Mouse (Mus musculus) kidney, embryonic 16.5 days (tissue): ENCODE data around the gene Mrc2. TPM values are rescaled to one million over a fixed set of nuclear protein-coding genes. Genes with fewer than 3 reads are reported as not detected.

ENCODE experiments used
- ATAC-seq: fragments of 200-750 bp; cut with Nextera tagmentation; 2 replicates; pipeline ENCODE4 v1.8.0; 2017; ENCODE audit warnings: moderate TSS enrichment; ENCODE audit not compliant: low FRiP score, low TSS enrichment
- H3K27ac ChIP-seq: fragments of 300-500 bp; sonication (generic); 2 replicates; pipeline ENCODE4 v1.5.1; 2014; ENCODE audit warnings: low read length
- H3K27me3 ChIP-seq: fragments of 300-500 bp; sonication (generic); 2 replicates; pipeline ENCODE4 v1.6.1; 2014; ENCODE audit warnings: low read length, control low read depth, mixed read lengths; ENCODE audit not compliant: insufficient read depth
- H3K36me3 ChIP-seq: fragments of 300-500 bp; sonication (generic); 2 replicates; pipeline ENCODE4 v1.6.1; 2014; ENCODE audit warnings: low read length, control low read depth, mixed read lengths; ENCODE audit not compliant: insufficient read depth
- H3K4me1 ChIP-seq: fragments of 300-500 bp; sonication (generic); 2 replicates; pipeline ENCODE4 v1.6.1; 2014; ENCODE audit warnings: low read length, control low read depth, mixed read lengths; ENCODE audit not compliant: insufficient read depth
- H3K4me2 ChIP-seq: fragments of 300-500 bp; sonication (generic); replicated peaks from 2 replicates; pipeline ENCODE4 v1.6.1; 2014; ENCODE audit warnings: low read depth, low read length
- H3K4me3 ChIP-seq: fragments of 300-500 bp; sonication (generic); 2 replicates; pipeline ENCODE4 v1.5.1; 2014; ENCODE audit warnings: mild to moderate bottlenecking, low read length
- H3K9ac ChIP-seq: fragments of 300-500 bp; sonication (generic); replicated peaks from 2 replicates; pipeline ENCODE4 v1.6.1; 2014; ENCODE audit warnings: low read length
- H3K9me3 ChIP-seq: fragments of 300-500 bp; sonication (generic); 2 replicates; pipeline ENCODE4 v1.6.1; 2016; ENCODE audit warnings: low read length, control low read depth
- WGBS: fragments of 180-500 bp; shearing (Covaris S2); extraction: QIAGEN DNeasy Blood & Tissue Kit; methylation state at CpG from one replicate; pipeline ENCODE4 v1.1.7; 2014; 5-methylcytosine and 5-hydroxymethylcytosine counted together
- polyA plus RNA-seq: library from polyadenylated mRNA; unstranded; fragments of >200 nt; fragmentation: Nextera tagmentation; extraction: Ambion mirVana; gene quantifications from 2 replicates; pipeline ENCODE4 v1.2.1, GENCODE M21; 2015

Gene Mrc2
- polyA plus RNA-seq, 1 experiment from 2014 or later: 20.3 TPM

DNA sequence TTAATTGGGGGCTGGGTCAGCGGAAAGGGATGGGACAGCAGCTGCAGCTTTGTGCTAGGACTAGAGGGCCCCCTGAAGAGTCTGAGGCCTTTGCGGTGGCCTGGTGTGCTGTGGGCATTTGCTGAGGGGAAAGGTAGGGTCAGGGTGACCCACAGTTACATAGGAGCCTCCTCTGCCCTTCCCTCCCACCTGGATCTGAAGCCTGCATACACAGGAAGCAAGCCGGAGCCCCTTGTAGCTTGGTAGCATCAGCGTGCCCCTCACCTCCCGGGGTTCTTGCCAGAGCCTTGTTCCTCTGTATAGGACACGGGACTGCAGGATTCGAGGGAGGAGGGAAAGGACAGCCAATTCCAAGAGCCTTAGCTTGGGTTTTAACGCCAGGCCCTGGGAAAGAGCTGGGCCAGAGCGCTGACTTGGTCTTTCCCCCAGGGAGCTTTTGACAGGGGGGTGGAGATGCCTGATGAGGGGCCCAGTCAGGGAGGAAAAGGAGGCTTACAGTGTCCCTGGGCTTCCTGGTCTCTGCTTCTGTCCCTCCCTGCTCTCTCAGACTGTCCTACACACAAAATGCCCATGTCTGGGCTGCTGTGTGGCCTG is 1.6 kb downstream of the Mrc2 start:
- Histone ChIP-seq H3K9me3 (no peaks in the 10 kb centered on the region), H3K36me3 (0 out of 2 replicates have a peak, but pooled peaks cover 7% of the 10 kb centered on the region), H3K4me2 (peak overlapping the region; percentile 75), H3K9ac (peak overlapping the region; percentile 66), H3K4me1 (peaks cover 39% of the 10 kb centered on the region), H3K4me3 (peak overlapping the region; percentile 60), H3K27ac (peak overlapping the region; percentile 91), H3K27me3 (no peaks in the 10 kb centered on the region)
- WGBS: 14% methylated on average over 9 of the region's 9 CpGs
- ATAC-seq: peak; percentile 13; the same call in 1 of the 2 replicates

DNA sequence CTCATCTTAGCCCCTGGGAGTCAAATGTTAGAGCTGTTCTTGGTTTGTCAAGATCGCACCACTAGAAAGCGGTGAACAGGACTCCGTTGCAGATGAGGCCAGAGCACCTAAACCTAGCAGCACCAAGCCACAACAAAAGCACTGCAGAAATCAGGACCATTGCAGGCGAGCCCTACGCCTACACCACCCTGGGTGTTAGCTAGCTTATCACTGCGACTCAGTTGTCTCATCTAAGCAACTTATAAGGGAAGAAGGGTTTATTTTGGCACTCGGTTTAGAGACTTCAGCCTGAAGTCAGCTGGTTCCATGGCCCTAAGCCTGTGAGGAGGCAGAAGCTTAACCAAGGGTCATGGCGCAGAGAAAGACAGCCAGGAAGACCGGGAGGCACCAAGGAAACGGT is 3.6 kb downstream of the Mrc2 start:
- WGBS: 88% methylated on average over 10 of the region's 10 CpGs
- Histone ChIP-seq H3K4me2 (no peak overlapping the region), H3K4me1 (peaks cover 37% of the 10 kb centered on the region), H3K4me3 (no peak overlapping the region), H3K36me3 (0 out of 2 replicates have a peak, but pooled peaks cover 7% of the 10 kb centered on the region), H3K9me3 (no peaks in the 10 kb centered on the region), H3K27ac (no peak overlapping the region), H3K27me3 (no peaks in the 10 kb centered on the region), H3K9ac (no peak overlapping the region)
- no peak for ATAC-seq

DNA sequence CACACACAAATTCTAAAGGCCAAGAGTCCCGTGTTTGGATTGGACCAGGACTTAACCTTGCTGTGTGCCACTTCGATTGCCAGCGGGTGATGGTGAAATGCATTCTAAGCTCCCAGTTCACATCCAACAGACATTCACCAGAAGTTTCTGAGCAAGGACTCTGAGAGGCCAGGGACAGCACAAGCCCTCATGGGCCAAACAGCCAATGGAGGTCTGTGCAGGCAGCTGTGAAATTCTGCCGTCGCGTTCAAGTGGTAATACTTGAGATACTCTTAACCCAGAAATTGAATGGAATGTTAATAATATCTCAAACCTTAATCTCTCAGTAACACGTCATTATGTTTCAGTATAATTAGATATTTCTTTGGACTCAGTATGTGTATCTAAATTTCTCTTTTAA is 17.8 kb downstream of the Mrc2 start:
- Histone ChIP-seq H3K9ac (no peak overlapping the region), H3K4me2 (no peak overlapping the region), H3K27ac (no peak overlapping the region), H3K36me3 (peaks cover 4% of the 10 kb centered on the region), H3K27me3 (no peaks in the 10 kb centered on the region), H3K4me1 (peaks cover 40% of the 10 kb centered on the region), H3K9me3 (no peaks in the 10 kb centered on the region), H3K4me3 (no peak overlapping the region)
- 93% methylated on average over 7 of the region's 7 CpGs for WGBS
- no peak for ATAC-seq

DNA sequence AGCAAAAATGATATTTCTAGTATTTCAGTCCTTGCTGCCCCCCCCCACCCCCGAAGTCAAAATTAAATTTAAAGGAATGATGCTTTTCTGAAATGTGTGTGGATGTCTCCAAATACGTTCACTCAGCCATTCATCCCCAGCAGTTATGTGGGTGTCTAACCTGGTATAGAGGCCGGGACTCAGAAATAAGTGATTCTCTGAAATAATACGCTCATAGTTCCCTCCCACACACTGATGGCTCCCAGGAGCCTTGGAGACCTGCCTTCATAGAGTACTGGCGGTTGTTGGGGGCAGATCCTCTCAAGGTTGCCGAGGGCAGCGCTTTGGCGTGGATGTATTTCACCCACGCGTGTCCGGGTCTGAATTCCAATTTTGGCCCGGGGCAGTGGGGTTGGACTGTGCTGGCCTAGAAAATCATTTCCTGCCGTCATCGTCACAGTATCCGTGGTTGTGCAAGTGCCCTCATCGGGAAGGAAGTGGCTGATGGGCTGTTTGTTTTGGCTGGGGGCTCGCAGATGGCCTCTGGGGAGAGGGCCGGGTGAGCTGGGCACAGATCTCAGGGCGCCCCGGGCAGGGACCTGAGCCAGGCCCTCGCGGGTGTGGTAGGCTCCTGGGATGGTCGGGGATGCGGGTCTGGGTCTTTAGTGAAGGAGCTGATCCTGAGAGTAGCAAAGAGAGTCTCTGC is 19.0 kb downstream of the Mrc2 start:
- Histone ChIP-seq H3K4me1 (peaks cover 40% of the 10 kb centered on the region), H3K4me3 (no peak overlapping the region), H3K9ac (0 out of 2 replicates have a peak overlapping the region, but pooled peaks have one; percentile 36), H3K36me3 (no peaks in the 10 kb centered on the region), H3K27me3 (no peaks in the 10 kb centered on the region), H3K27ac (peak overlapping the region; percentile 63), H3K9me3 (no peaks in the 10 kb centered on the region), H3K4me2 (no peak overlapping the region; the same call in 1 of the 2 replicates)
- 36% methylated on average over 24 of the region's 24 CpGs for WGBS
- ATAC-seq: no peak

DNA sequence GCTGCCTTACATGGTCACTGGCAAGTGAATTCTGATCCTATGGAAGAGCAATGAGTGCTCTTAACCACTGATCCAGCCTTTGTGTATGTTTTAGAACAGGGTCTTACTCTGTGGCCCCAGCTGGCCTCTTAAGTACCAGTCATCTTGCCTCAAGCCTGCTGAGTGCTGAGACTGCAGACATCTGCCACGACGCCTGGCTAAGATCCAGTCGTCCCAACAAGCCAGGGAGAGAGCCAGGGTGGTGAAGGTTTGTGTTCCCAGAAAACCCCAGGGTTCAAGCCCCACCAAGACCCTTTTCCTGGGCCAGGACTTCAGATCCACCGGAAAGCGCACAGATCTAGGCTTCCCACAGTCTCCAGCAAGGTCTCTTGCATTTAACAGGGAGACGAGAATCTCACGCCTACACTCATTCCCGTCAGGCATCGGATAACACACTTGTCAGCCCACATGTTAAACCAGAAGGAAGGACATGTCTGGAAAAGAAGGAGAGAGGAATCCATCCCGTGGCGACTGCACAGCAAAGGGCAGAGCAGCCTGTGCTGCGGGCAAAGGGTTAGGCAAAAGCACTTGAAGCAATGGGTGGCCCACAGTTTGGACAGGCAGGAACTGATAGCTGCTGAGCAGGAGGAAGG is 20.0 kb downstream of the Mrc2 start:
- no peak overlapping the region for H3K4me3 ChIP-seq
- ATAC-seq: peak; percentile 5; the same call in 1 of the 2 replicates
- H3K4me1 ChIP-seq: peaks cover 40% of the 10 kb centered on the region
- no peaks in the 10 kb centered on the region for H3K36me3 ChIP-seq
- 36% methylated on average over 12 of the region's 12 CpGs for WGBS
- no peaks in the 10 kb centered on the region for H3K27me3 ChIP-seq
- no peaks in the 10 kb centered on the region for H3K9me3 ChIP-seq
- peak overlapping the region; percentile 79 for H3K27ac ChIP-seq
- H3K4me2 ChIP-seq: no peak overlapping the region
- H3K9ac ChIP-seq: peak overlapping the region; percentile 41; the same call in 1 of the 2 replicates

DNA sequence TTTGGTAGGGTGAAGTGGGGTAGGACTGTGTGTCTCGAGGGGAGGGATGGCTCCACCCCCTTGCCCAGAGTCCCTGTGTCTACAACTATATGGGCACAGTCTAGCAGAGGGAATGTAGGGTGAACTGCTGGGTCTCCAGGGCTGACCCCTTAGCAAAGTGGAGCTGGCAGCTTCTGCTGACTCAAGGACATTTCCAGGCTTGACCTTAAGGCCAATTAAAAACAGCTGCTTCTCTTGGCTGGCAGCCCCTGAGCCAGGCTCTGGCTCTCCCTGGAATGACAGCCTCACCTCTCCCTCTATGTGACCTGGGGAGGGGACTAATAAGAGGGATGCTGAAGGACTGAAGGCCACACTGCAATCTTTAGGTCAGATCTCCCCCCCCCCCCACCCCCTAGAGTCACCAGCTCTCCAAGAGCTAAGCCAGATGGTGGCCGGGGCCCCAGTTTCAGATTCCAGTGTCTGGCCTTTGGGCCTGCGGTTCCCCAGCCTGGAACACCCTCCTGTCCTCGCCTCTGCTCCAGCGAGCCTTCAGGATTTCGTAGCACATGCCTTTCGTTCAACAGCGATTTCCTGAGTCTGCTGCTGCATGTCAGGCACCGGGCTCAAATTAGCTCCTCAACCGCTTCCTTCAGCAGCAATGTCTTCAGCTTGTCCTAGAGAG is 20.7 kb downstream of the Mrc2 start:
- H3K4me3 ChIP-seq: no peak overlapping the region
- H3K4me1 ChIP-seq: peaks cover 40% of the 10 kb centered on the region
- H3K36me3 ChIP-seq: no peaks in the 10 kb centered on the region
- peak overlapping the region; percentile 79 for H3K27ac ChIP-seq
- peak; percentile 75 for ATAC-seq
- WGBS: 18% methylated on average over 10 of the region's 10 CpGs
- no peaks in the 10 kb centered on the region for H3K27me3 ChIP-seq
- H3K4me2 ChIP-seq: no peak overlapping the region
- peak overlapping the region; percentile 41; the same call in 1 of the 2 replicates for H3K9ac ChIP-seq
- no peaks in the 10 kb centered on the region for H3K9me3 ChIP-seq

DNA sequence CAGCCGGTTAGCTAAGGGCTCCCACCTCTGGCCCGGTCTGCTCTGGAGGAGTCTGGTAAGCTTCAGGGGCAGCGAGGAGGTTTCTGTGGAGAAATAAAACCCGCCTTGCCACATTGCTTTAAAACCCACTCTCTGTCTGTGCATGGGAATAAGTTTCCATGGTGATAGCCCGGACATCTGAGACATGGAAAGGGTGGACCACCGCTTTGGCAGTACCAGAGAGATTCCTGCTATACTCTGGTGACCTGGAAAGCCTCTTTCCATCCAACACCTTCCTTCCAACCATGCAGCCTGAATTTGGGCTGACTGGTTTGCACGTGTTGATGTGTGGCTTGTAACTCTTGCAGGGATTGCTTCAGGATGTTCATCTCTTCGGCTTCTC is 21.2 kb downstream of the Mrc2 start:
- Histone ChIP-seq H3K27ac (peak overlapping the region; percentile 79), H3K4me2 (no peak overlapping the region), H3K9ac (0 out of 2 replicates have a peak overlapping the region, but pooled peaks have one; percentile 23), H3K4me1 (peaks cover 40% of the 10 kb centered on the region), H3K36me3 (no peaks in the 10 kb centered on the region), H3K4me3 (no peak overlapping the region), H3K27me3 (no peaks in the 10 kb centered on the region), H3K9me3 (no peaks in the 10 kb centered on the region)
- WGBS: 32% methylated on average over 8 of the region's 8 CpGs
- ATAC-seq: peak; percentile 46

DNA sequence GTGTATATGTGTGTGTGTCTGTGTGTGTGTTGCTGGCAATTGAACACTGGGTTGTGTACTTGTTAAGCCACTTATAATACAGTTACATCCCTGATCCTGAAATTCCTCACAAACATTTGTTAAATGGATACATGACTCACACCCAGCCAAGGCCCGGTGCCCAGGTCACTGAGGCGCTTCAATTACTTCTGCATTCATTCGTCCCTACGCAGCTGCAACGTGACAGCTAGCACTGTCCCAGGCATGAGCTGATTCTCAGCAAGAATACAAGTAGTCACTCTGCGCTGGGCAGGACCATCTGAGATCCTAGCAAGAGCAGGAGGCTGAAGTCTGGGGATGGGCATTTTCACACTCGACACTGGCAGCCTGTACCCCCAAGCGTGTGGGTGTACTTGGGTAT is 22.9 kb downstream of the Mrc2 start:
- no peak overlapping the region for H3K27ac ChIP-seq
- no peaks in the 10 kb centered on the region for H3K27me3 ChIP-seq
- no peak overlapping the region for H3K4me2 ChIP-seq
- no peak for ATAC-seq
- H3K9ac ChIP-seq: no peak overlapping the region
- H3K4me3 ChIP-seq: no peak overlapping the region
- 0 out of 2 replicates have a peak, but pooled peaks cover 3% of the 10 kb centered on the region for H3K36me3 ChIP-seq
- H3K4me1 ChIP-seq: peaks cover 40% of the 10 kb centered on the region
- H3K9me3 ChIP-seq: no peaks in the 10 kb centered on the region
- WGBS: 62% methylated on average over 8 of the region's 8 CpGs

DNA sequence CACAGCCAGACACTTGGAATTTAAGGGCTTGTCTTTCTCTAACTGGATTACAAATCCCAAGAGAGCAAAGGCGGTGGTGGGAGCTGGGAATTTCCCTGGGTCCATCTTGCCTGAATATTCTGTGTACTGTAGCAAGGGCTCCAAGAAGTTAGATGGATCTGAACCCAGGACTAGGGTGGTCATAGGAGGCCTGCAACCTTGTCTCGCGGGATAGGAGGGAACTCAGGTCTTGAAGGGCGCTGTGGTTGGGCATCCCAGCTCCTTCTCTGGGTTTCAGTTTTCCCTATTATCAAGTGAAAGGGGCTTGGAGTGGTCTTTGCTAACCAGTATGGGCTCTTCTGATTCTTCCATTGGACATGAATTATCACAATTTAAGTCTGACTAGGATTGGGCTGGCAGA is 23.7 kb downstream of the Mrc2 start:
- Histone ChIP-seq H3K4me2 (no peak overlapping the region), H3K4me3 (no peak overlapping the region), H3K36me3 (0 out of 2 replicates have a peak, but pooled peaks cover 3% of the 10 kb centered on the region), H3K27me3 (no peaks in the 10 kb centered on the region), H3K4me1 (peaks cover 38% of the 10 kb centered on the region), H3K9ac (no peak overlapping the region), H3K27ac (no peak overlapping the region), H3K9me3 (no peaks in the 10 kb centered on the region)
- 93% methylated on average over 4 of the region's 4 CpGs for WGBS
- ATAC-seq: no peak
